Mouse (Mus musculus) layer of hippocampus, adult 18-20 months (tissue): ENCODE results near the gene Alg5. TPM values are rescaled to one million over a fixed set of nuclear protein-coding genes. Genes with fewer than 3 reads are reported as not detected.

ENCODE experiments used
- DNase-seq, 2 experiments: peaks; one replicate each; pipeline ENCODE4 v3.0.0; 2022; ENCODE audit warnings: low spot score in 2 of 2
- total RNA-seq, 2 experiments: library from RNA; stranded (reverse); gene quantifications; 2 replicates each; pipeline ENCODE4 v1.2.3; 2021

Gene Alg5
- total RNA-seq, 2 experiments from 2014 or later: 19.9 to 23.1 TPM

DNA sequence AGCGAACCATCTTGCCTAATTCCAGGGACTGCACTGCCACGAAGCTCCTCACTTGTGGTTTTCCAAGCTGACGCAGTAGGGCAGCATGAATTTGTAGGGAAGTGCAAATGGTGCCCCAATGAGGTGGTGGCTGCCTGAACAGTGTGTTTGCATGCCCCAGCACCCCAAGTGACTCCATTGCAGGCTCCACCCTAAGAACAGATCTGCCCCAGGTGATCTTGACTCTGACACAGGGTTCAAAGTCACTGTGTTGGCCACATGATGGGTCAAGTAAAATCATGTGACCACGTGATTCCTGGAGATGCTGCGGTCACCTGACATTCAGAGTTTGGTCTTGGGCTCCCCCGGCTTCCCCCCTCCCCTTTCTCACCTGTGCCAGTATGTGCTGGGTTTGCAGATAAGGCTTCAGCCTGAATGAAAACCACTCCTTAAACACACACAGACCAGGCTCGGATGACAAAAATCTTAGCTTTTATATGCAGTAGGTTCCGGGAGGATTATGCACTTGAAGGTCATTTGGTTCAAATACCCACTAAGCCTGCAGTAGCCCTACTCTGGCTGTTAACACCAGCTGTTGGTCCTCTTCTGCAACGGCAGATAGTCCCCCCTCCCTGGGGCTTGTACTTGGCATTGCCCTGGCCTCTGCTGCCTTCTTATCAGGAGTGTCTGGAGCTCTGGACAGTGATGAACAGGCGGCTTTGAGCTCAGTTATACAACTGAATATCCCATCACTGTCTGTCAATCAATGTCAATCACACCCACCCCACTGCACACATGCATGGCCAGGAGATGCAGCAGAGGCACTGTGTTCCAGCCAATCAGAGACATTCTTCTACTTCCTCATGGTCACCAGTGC, 56.7 kb downstream of the Alg5 start:
- DNase-seq: no peak

DNA sequence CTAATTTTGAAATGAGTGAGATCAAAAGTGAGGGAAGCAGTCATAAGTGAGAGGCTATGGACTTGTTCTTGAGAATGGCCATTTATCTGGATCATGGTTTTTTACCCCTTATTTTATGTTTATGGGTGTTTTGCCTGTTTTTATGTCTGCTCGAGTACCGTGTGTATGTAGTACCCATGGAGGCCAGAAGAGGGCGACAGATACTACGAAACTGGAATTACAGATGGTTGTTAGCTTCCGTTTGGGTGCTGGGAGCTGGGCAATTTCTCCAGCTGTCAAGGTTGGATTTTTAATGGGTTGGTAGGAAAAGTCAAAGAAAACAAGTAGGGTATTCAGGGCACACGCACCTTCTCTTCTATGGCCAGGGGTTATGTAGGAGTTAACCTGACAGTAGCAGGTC, 58.4 kb downstream of the Alg5 start:
- DNase-seq: no peak

DNA sequence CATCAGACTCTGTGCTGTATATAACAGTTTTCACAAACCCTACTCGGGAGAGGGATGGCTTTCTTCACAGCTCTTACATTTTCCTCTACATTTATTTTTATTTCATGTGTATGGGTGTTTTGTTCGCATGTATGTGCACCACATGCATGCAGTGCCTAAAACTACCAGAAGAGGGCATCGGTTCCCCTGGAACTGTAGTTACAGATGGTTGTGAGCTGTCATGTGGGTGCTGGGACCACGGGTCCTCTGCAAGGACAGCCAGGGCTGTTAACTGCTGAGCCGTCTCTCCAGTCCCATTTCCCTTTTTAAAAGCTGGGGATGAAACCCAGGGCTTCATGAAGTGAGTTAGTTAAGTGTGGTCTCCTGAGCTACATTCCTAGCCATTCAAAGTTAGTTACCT, 60.0 kb downstream of the Alg5 start:
- no peak for DNase-seq

DNA sequence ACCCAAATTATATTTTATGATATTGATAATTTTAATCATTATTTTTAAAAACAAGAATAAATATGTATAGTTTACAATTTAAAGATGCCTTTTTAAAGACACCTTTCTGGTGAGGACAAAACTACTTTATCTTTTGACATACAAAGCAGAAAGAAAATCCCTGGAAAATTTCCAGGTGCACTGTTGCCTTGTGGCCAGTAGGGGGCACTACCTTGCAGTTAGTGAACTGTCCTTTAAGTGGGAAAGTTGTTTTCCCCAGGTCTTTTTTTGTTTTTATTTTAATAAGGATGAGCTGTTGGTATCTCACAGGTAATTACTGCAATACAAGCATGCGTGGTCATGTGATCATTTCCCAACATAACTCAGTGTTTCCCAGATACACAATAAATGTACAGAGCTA, 60.5 kb downstream of the Alg5 start:
- peak in 1 of 2 experiments; percentile 37 for DNase-seq

DNA sequence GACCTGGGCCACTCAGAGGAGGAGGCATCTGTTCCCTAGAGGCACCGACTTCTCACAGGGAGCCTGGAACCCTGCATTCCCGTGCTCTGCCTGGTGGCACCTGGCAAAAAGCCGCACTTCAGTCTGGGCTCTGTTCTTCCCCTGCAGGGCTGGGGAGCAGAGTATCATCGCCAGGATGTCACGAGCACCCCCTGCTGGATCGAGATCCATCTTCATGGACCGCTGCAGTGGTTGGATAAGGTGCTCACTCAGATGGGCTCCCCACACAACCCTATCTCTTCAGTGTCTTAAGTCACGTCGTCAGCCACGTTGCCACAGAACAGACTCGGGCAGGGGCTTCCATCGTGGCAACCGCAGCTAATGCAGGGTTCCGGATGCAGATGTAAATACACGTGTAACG, 61.9 kb downstream of the Alg5 start:
- DNase-seq: peak in 1 of 2 experiments; percentile 73

Other genes starting within 250 kb of the Alg5 start
- 10 to 100 TPM; 43.1 to 44.7 TPM for gene Supt20, start 42.7 kb upstream of the Alg5 start, total RNA-seq
- gene Gm21958, start 21.2 kb upstream of the Alg5 start, total RNA-seq: not detected
- 10 to 100 TPM; 26.9 to 32.9 TPM for gene Exosc8, start 146 bp upstream of the Alg5 start, total RNA-seq
- gene Smad9, start 20.0 kb downstream of the Alg5 start, total RNA-seq: 1 to 10 TPM; 7.4 to 8.8 TPM
- 10 to 100 TPM; 52.4 to 58.8 TPM for gene Rfxap, start 72.3 kb downstream of the Alg5 start, total RNA-seq
- gene Sertm1, start 180.3 kb downstream of the Alg5 start, total RNA-seq: 10 to 100 TPM; 82.5 to 83.8 TPM